Mouse (Mus musculus) spleen, adult 2 months (tissue): Measurements from ENCODE around the gene Acvr1.

ENCODE experiments used
- CTCF ChIP-seq: fragments of 200-500 bp; IDR thresholded peaks from 2 replicates; pipeline ENCODE4 v1.5.1; 2011; ENCODE audit warnings: mild to moderate bottlenecking, inconsistent platforms; ENCODE audit not compliant: insufficient read depth, insufficient read length, insufficient replicate concordance; ENCODE audit errors: extremely low read depth
- POLR2A ChIP-seq: fragments of 200-500 bp; IDR thresholded peaks from 2 replicates; pipeline ENCODE4 v1.6.1; 2011; ENCODE audit warnings: low read depth, low read length, inconsistent platforms

DNA sequence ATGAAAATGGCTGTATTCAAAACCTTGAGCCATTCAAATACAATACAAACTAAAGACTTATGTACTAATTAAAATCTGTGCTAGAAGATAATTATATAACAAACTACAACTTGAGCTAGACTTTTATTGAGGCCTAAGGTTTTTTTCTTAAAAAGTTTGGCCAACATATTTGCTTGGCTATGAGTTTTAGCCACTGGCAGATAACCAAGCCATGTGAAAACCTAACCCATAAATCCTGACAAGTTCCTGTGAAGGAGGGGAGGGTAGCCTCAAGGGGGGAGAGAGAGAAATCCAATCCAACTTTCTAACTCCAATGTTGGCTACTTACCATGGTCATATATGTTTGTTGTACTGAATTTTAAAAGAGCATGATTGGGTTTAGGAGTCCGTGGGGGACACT is 48.4 kb downstream of the Acvr1 start:
- TF ChIP-seq CTCF (no peak), POLR2A (no peak)
